Mouse (Mus musculus) midbrain, embryonic 12.5 days (tissue): ENCODE results near the gene Eef2kmt. TPM values are rescaled to one million over a fixed set of nuclear protein-coding genes. Genes with fewer than 3 reads are reported as not detected.
A peak's percentile ranks its signal among the peaks of the same experiment; 100 is the strongest.
"Not testable (repeated sequence)": the region's sequence is repeated elsewhere in the genome, so short reads cannot be mapped to it uniquely, and the experiment has no call there.

Experiments used
- ATAC-seq: fragments of 200-750 bp; cut with Nextera tagmentation; 2 replicates; pipeline ENCODE4 v1.8.0; 2017; ENCODE audit warnings: low read depth, moderate TSS enrichment, moderate library complexity; ENCODE audit not compliant: low FRiP score
- H3K27ac ChIP-seq: fragments of 300-500 bp; sonication (generic); replicated peaks from 2 replicates; pipeline ENCODE4 v1.5.1; 2016; ENCODE audit warnings: mild to moderate bottlenecking
- H3K27me3 ChIP-seq: fragments of 300-500 bp; sonication (generic); 2 replicates; pipeline ENCODE4 v1.6.1; 2016; ENCODE audit warnings: mild to moderate bottlenecking
- H3K36me3 ChIP-seq: fragments of 300-500 bp; sonication (generic); 2 replicates; pipeline ENCODE4 v1.6.1; 2016
- H3K4me1 ChIP-seq: fragments of 300-500 bp; sonication (generic); 2 replicates; pipeline ENCODE4 v1.6.1; 2016
- H3K4me2 ChIP-seq: fragments of 300-500 bp; sonication (generic); replicated peaks from 2 replicates; pipeline ENCODE4 v1.6.1; 2016; ENCODE audit warnings: mild to moderate bottlenecking, moderate library complexity
- H3K4me3 ChIP-seq: fragments of 300-500 bp; sonication (generic); 2 replicates; pipeline ENCODE4 v1.5.1; 2016; ENCODE audit warnings: mild to moderate bottlenecking
- H3K9ac ChIP-seq: fragments of 300-500 bp; sonication (generic); replicated peaks from 2 replicates; pipeline ENCODE4 v1.6.1; 2016; ENCODE audit warnings: mild to moderate bottlenecking, moderate library complexity
- H3K9me3 ChIP-seq: fragments of 300-500 bp; sonication (generic); 2 replicates; pipeline ENCODE4 v1.6.1; 2016; ENCODE audit warnings: mild to moderate bottlenecking
- WGBS: fragments of 180-500 bp; shearing (Covaris S2); methylation state at CpG from one replicate; pipeline ENCODE4 v1.1.7; 2016; 5-methylcytosine and 5-hydroxymethylcytosine counted together
- polyA plus RNA-seq: library from polyadenylated mRNA; unstranded; fragments of >200 nt; fragmentation: Nextera tagmentation; extraction: Ambion mirVana; gene quantifications from 2 replicates; pipeline ENCODE4 v1.2.1, GENCODE M21; 2016

Eef2kmt gene
- polyA plus RNA-seq, 1 experiment from 2014 or later: 7.8 TPM

DNA sequence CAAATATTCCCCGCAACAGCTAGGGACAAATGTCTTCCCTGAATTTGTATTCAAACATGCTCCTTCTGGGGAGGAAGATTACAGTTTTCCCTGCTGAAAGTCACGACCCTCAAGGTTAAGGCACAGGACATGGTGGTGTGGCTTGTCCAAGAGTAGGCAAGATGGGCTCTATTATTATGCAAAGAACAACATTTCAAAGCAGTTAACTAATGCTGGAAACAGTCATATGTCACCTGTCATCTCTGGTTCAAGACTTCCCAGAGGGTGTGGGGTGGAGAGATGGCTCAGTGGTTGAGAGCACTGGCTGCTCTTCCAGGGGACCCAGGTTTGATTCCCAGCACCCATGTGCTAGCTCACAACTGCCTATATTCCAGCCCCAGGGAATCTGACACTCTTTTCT is 3.5 kb downstream of the Eef2kmt start:
- no peak overlapping the region for H3K4me3 ChIP-seq
- H3K27ac ChIP-seq: no peak overlapping the region
- H3K4me1 ChIP-seq: peaks cover 14% of the 10 kb centered on the region
- no peak overlapping the region for H3K9ac ChIP-seq
- no peak for ATAC-seq
- no peaks in the 10 kb centered on the region for H3K27me3 ChIP-seq
- 88% methylated on average over 2 of the region's 2 CpGs for WGBS
- H3K36me3 ChIP-seq: peaks cover 21% of the 10 kb centered on the region
- H3K9me3 ChIP-seq: no peaks in the 10 kb centered on the region
- H3K4me2 ChIP-seq: no peak overlapping the region

DNA sequence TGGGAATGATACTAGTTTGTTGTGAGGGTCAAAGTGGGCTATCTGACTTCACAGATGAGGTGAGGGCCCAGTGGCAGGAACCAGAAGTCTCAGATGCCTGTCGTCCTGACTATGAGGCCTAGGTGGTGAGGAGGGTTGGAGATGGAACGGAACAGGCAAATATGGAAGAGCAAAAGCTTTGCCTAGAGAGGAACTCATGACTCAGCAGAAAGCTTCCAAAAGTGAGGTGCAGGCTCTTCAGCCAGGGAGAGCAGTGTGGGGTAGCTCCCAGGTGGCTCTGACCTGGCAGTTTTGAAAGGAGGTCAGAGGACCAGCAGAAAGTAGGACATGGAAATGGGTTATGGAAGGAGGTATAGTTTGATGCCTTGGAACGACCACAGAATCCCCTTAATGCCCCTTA is 4.9 kb downstream of the Eef2kmt start:
- Histone ChIP-seq H3K27ac (no peak overlapping the region), H3K4me1 (peaks cover 10% of the 10 kb centered on the region), H3K4me3 (no peak overlapping the region), H3K9me3 (no peaks in the 10 kb centered on the region), H3K36me3 (peaks cover 26% of the 10 kb centered on the region), H3K27me3 (no peaks in the 10 kb centered on the region), H3K9ac (no peak overlapping the region), H3K4me2 (no peak overlapping the region)
- 87% methylated on average over 3 of the region's 3 CpGs for WGBS
- no peak for ATAC-seq

DNA sequence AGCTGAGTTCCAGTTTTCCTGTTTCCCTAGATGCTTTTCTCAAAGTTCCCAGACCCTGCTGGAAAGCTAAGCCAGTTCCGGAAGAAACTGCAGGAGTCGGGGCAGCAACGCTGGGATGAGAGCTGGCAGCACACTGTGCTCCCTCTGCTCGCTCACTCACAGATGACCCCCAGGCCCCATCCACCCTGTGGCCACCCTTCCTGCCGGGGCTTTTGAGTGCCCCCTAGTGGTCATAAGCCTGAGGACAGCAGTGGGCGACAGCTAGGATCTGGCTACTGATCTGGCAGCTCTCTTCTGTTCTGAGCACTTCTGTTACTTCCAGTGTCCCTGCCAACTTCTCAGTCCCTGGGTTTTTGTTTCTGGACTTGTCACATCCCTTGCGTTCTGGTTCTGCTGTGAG is 11.4 kb downstream of the Eef2kmt start:
- H3K27ac ChIP-seq: no peak overlapping the region
- 32% methylated on average over 7 of the region's 7 CpGs for WGBS
- no peak overlapping the region for H3K4me3 ChIP-seq
- H3K9ac ChIP-seq: no peak overlapping the region
- ATAC-seq: no peak
- H3K36me3 ChIP-seq: peaks cover 74% of the 10 kb centered on the region
- no peak overlapping the region for H3K4me2 ChIP-seq
- H3K9me3 ChIP-seq: no peaks in the 10 kb centered on the region
- H3K4me1 ChIP-seq: no peaks in the 10 kb centered on the region
- no peaks in the 10 kb centered on the region for H3K27me3 ChIP-seq

DNA sequence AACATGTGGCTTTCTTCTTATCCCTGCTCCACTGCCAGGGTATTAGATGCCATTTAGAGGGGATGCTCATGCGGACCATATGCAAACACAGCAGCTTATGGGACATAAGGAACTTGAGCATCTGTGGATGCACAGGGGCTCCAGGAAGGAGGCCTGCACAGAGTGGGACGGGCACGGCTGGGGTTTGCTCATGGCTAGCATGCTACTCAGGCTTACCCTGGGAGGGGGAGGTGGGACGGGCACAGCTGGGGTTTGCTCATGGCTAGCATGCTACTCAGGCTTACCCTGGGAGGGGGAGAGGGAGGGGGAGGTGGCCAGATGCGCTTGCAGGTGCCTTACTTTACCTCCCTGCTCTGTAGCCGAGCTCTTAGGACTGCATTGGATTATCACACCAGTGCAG is 12.9 kb downstream of the Eef2kmt start:
- H3K36me3 ChIP-seq: peaks cover 64% of the 10 kb centered on the region
- ATAC-seq: no peak
- H3K4me1 ChIP-seq: no peaks in the 10 kb centered on the region
- H3K27ac ChIP-seq: no peak overlapping the region
- no peaks in the 10 kb centered on the region for H3K9me3 ChIP-seq
- no peak overlapping the region for H3K4me2 ChIP-seq
- H3K9ac ChIP-seq: no peak overlapping the region
- H3K27me3 ChIP-seq: no peaks in the 10 kb centered on the region
- no peak overlapping the region for H3K4me3 ChIP-seq
- 93% methylated on average over 6 of the region's 6 CpGs for WGBS

DNA sequence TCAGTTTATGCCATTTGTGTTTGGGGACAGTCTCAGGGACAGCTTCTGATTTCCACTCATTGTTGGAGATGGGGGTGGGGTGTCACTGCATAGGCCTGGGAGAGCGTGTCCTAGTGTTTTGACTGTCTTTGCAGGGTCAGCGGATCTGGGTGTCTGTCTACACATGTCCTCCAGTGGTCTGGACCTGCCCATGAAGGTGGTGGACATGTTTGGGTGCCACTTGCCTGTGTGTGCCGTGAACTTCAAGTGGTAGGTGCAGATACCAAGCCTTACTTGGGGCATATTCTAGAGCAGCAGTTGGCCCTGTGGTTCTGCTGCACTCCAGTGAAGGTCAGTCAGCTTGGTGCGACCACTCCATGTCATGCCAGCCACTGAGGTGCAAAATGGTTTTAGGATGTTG is 13.4 kb downstream of the Eef2kmt start:
- no peak for ATAC-seq
- Histone ChIP-seq H3K27me3 (no peaks in the 10 kb centered on the region), H3K4me1 (no peaks in the 10 kb centered on the region), H3K4me3 (no peak overlapping the region), H3K9me3 (no peaks in the 10 kb centered on the region), H3K27ac (no peak overlapping the region), H3K4me2 (no peak overlapping the region), H3K36me3 (peaks cover 58% of the 10 kb centered on the region), H3K9ac (no peak overlapping the region)
- WGBS: 92% methylated on average over 4 of the region's 4 CpGs

DNA sequence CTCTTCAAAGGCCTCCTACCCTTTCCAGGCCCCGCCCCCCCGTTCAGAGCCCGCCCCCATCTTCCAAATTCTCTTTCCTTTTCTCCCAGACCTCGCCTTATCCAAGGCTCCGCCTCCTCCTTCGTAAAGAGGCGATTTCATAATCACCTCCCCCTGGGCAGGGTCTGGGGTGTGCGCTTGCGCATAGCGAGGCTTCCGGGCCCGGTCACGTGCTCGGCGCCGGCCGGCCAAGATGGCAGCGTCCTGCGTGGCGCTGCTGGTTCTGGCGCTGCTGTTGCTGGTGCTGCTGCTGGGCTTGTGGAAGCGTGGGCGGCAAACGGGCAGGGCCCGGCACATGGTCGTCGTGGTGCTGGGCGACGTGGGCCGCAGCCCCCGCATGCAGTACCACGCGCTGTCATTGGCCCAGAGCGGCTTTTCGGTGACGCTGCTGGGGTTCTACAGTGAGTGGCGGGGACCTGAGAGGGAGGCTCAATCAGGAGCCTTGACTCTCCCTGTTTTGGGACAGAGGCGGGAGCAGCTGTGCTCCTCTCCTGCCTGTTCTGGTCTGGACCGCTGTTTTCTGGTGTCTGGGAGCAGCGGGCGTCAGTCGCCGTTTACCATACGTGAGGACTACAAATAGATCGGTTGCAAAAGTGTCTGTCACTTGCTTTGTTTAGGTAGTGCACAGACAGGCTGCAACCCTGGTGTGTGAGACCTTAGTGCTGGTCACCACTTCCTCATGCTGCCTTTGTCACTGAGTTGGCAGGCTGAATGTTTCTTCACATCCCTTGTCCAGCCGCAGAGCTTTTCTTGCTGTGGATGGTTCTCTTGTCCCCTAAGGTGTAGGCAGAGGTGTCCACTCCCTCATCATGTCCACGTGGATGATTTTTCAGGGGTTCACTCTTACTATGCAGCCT is 22.1 kb downstream of the Eef2kmt start, which contains the start of gene Alg1:
Gene Alg1 (plus strand): TSS at position 204 of the 896 bp plus-strand sequence.
- Histone ChIP-seq H3K4me3 (peak within 1 kb of the TSS; percentile 86), H3K9ac (peak within 1 kb of the TSS; percentile 83), H3K27me3 (no peaks in the 10 kb centered on the region), H3K4me1 (peaks cover 7% of the 10 kb centered on the region), H3K36me3 (no peaks in the 10 kb centered on the region), H3K27ac (no peak within 1 kb of the TSS), H3K9me3 (no peaks in the 10 kb centered on the region), H3K4me2 (peak within 1 kb of the TSS; percentile 76)
- peak; percentile 95 for ATAC-seq
- 2% methylated on average over 47 of the region's 47 CpGs for WGBS

DNA sequence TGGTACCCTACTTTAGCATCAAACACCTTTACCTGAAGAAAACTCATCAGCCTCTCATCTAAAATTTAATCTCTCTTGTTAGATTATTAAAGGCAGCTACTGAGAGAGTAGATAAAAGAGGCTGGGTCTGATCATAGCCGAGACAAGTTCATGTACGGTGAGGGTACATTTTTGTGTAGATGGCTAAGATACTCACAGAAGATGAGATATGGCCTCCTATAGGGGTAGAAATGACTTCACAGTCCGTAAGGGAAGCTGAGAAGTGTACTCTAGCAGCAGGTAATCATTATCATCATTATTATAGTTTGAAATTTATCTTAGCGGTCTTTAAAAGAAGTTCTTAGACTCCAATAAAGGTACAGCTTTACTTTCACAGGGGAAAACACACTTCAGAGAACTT is 22.8 kb downstream of the Eef2kmt start:
- ATAC-seq: 0 out of 2 replicates have a peak, but pooled peaks have one; percentile 14
- peak overlapping the region; percentile 76 for H3K4me2 ChIP-seq
- peak overlapping the region; percentile 86 for H3K4me3 ChIP-seq
- H3K9me3 ChIP-seq: no peaks in the 10 kb centered on the region
- no peak overlapping the region for H3K9ac ChIP-seq
- H3K27ac ChIP-seq: no peak overlapping the region
- 73% methylated on average over 4 of the region's 4 CpGs for WGBS
- no peaks in the 10 kb centered on the region for H3K27me3 ChIP-seq
- no peaks in the 10 kb centered on the region for H3K36me3 ChIP-seq
- H3K4me1 ChIP-seq: peaks cover 7% of the 10 kb centered on the region

DNA sequence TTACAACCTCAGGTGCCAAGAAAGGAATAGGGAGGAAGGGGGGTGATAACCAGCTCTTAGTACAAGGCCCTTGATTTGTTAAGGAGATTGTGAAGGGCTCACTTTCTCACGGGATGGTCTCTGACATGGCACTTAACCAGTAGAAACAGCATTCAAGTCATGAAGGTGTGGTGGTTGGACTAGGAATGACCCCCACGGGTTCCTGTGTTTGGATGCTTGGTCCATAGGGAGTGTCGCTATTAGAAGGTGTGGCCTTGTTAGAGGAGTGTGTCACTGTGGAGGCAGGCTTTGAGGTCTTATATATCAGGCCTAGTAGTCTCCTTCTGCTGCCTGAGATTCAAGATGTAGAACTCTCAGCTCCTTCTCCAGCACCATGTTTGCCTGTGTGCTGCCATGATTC is 27.7 kb downstream of the Eef2kmt start:
- not testable (repeated sequence) for H3K4me1 ChIP-seq, H3K27me3 ChIP-seq, H3K4me3 ChIP-seq, ATAC-seq, H3K27ac ChIP-seq, H3K9ac ChIP-seq, H3K9me3 ChIP-seq, H3K36me3 ChIP-seq, H3K4me2 ChIP-seq
- 73% methylated on average over 3 of the region's 3 CpGs for WGBS

DNA sequence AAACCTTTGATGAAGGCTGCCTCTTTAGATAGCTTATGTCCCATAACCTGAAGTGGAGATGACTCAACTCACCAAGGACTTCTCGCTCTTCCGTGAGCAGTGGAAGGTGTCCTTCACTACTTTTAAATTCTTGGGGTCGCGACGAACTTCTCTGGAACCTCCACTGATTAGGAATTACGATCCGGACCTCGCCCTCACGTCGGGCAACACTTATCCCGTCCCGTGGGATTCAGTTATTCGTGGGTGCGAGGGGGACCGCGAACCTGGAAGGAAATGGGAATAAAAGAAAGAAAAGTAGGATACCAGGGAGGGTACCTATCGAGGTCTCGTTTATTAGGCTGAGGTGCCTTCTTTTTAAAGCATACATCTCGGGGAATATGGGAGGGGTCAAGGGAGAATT is 28.3 kb downstream of the Eef2kmt start:
- not testable (repeated sequence) for H3K4me1 ChIP-seq, ATAC-seq, H3K4me2 ChIP-seq, H3K4me3 ChIP-seq, H3K27me3 ChIP-seq, H3K27ac ChIP-seq, H3K9ac ChIP-seq, H3K9me3 ChIP-seq, H3K36me3 ChIP-seq
- 85% methylated on average over 19 of the region's 19 CpGs for WGBS

DNA sequence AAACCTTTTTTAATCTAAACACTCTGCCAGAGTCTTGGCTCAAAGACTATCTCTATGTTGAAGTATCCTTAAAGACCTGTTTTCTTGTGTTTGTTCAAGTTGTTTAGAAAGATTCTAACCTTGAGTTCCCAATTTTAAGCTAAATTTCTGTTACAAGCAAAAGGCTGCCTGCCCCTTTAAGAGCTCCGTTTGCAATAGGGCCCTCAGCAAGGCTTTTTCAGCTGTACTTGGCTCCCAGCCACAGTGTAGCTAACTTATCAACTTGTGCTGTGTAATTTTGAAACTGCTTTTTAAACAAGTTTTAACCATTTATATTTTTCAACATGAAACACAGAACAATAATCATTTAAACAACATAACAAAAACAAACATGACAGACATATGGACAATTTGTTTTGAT is 29.2 kb downstream of the Eef2kmt start:
- not testable (repeated sequence) for H3K27me3 ChIP-seq, H3K9me3 ChIP-seq, H3K4me3 ChIP-seq, ATAC-seq, H3K9ac ChIP-seq, H3K27ac ChIP-seq, H3K4me1 ChIP-seq, H3K4me2 ChIP-seq, H3K36me3 ChIP-seq
- 20% methylated on average over 1 of the region's 1 CpGs for WGBS

DNA sequence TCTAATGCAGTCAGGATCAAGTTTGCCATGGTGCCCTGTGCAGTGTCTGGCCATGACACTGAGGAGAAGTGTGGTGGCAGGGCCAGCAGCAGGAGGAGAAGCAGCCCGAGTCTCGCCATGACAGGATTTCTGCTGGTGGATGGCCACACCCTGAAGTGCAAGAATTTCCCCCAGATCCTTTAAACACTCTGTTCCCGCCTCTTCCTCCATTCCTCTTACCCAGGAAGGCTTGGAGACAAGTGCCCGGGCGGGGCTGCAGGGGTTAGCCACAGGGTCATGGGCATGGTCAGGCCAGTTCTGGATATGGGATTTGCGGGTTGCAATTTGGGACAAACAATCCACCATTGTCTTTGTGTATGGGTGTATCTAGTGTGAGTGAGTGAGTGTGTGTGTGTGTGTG is 33.6 kb downstream of the Eef2kmt start, which contains the start of gene AU021092:
Gene AU021092 (minus strand): TSS at position 160 of the 400 bp plus-strand sequence.
- no peaks in the 10 kb centered on the region for H3K36me3 ChIP-seq
- no peak within 1 kb of the TSS for H3K4me2 ChIP-seq
- no peak within 1 kb of the TSS for H3K4me3 ChIP-seq
- 81% methylated on average over 6 of the region's 6 CpGs for WGBS
- no peak within 1 kb of the TSS for H3K27ac ChIP-seq
- H3K9ac ChIP-seq: no peak within 1 kb of the TSS
- ATAC-seq: no peak
- H3K9me3 ChIP-seq: no peaks in the 10 kb centered on the region
- H3K27me3 ChIP-seq: 0 out of 2 replicates have a peak, but pooled peaks cover 3% of the 10 kb centered on the region
- H3K4me1 ChIP-seq: no peaks in the 10 kb centered on the region

DNA sequence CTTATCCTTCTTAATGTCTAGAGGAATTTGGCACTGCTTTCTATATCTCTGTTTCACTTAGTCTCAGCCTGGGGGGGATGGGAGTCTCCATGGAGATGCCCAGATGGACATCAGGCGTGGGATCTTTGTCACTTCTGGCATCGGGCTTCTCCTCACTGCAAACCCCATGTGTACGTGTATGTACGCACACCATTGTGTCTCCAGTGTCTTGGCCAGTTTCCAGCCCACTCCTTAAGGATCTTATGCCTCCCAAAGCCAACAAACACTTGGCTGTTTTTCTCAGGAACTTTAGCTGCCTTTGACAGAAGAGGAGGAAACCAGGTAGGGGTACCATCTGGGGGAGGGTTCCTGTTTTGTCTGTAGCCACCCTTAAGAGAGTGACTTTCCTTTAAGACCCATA is 34.4 kb downstream of the Eef2kmt start:
- no peaks in the 10 kb centered on the region for H3K36me3 ChIP-seq
- 76% methylated on average over 4 of the region's 4 CpGs for WGBS
- H3K27ac ChIP-seq: no peak overlapping the region
- H3K4me2 ChIP-seq: no peak overlapping the region
- no peak for ATAC-seq
- no peak overlapping the region for H3K9ac ChIP-seq
- no peaks in the 10 kb centered on the region for H3K9me3 ChIP-seq
- H3K27me3 ChIP-seq: 0 out of 2 replicates have a peak, but pooled peaks cover 3% of the 10 kb centered on the region
- H3K4me1 ChIP-seq: no peaks in the 10 kb centered on the region
- H3K4me3 ChIP-seq: no peak overlapping the region
